Mouse (Mus musculus) testis, postnatal 10 days (tissue): ENCODE data around the gene Lipn.

ENCODE experiments used
- DNase-seq: peaks from one replicate; pipeline ENCODE4 v3.0.0; 2021; ENCODE audit warnings: low spot score

Gene Lipn

GRCm38 (mm10) chr19:34066779-34067472 is at the start of gene Lipn:
Lipn (plus strand) TSS chr19:34067358.
- no peak for DNase-seq

- DNase-seq = no peak
These were observed 45.6 kb upstream of the Lipn start for GRCm38 (mm10) chr19:34021440-34022172.

- DNase-seq = no peak
These were observed 44.4 kb upstream of the Lipn start for GRCm38 (mm10) chr19:34022759-34023158.

GRCm38 (mm10) chr19:34039731-34040130 is 27.4 kb upstream of the Lipn start:
- no peak for DNase-seq

- DNase-seq = no peak
These were observed 24.1 kb upstream of the Lipn start for GRCm38 (mm10) chr19:34043008-34043407.

- no peak for DNase-seq
These were observed 17.7 kb upstream of the Lipn start for GRCm38 (mm10) chr19:34049371-34050039.

GRCm38 (mm10) chr19:34051502-34051901 is 15.7 kb upstream of the Lipn start:
- DNase-seq = no peak

GRCm38 (mm10) chr19:34063547-34063946 is 3.6 kb upstream of the Lipn start:
- no peak for DNase-seq

- DNase-seq = no peak
These were observed 3.1 kb upstream of the Lipn start for GRCm38 (mm10) chr19:34064059-34064458.

GRCm38 (mm10) chr19:34074239-34074638 is 7.1 kb downstream of the Lipn start:
- DNase-seq = no peak

- no peak for DNase-seq
These were observed 11.0 kb downstream of the Lipn start for GRCm38 (mm10) chr19:34078130-34078529.

- no peak for DNase-seq
These were observed 22.0 kb downstream of the Lipn start for GRCm38 (mm10) chr19:34089011-34089680.

GRCm38 (mm10) chr19:34095381-34095780 is 28.2 kb downstream of the Lipn start:
- DNase-seq = no peak

- DNase-seq = no peak
These were observed 29.1 kb downstream of the Lipn start for GRCm38 (mm10) chr19:34096228-34096627.

GRCm38 (mm10) chr19:34100633-34101032 is 33.5 kb downstream of the Lipn start, which contains the start of gene Lipm:
Lipm (plus strand) TSS chr19:34100933.
- DNase-seq = no peak

- no peak for DNase-seq
These were observed 34.7 kb downstream of the Lipn start for GRCm38 (mm10) chr19:34101888-34102287.

GRCm38 (mm10) chr19:34104841-34105240 is 37.7 kb downstream of the Lipn start:
- DNase-seq = no peak

- no peak for DNase-seq
These were observed 51.9 kb downstream of the Lipn start for GRCm38 (mm10) chr19:34119102-34119501.

- no peak for DNase-seq
These were observed 52.5 kb downstream of the Lipn start for GRCm38 (mm10) chr19:34119653-34120052.

- DNase-seq = no peak
These were observed 53.1 kb downstream of the Lipn start for GRCm38 (mm10) chr19:34120107-34120731.
